Mouse (Mus musculus) thymus, postnatal 4 days (tissue): Measurements from ENCODE around the gene Cox8c.

Experiments used
- DNase-seq: peaks from one replicate; pipeline ENCODE4 v3.0.0; 2021

The Cox8c gene

GRCm38 (mm10) chr12:102899091-102899490 is at the start of gene Cox8c:
Gene Cox8c (plus strand): TSS chr12:102899316.
- DNase-seq: no peak

DNA sequence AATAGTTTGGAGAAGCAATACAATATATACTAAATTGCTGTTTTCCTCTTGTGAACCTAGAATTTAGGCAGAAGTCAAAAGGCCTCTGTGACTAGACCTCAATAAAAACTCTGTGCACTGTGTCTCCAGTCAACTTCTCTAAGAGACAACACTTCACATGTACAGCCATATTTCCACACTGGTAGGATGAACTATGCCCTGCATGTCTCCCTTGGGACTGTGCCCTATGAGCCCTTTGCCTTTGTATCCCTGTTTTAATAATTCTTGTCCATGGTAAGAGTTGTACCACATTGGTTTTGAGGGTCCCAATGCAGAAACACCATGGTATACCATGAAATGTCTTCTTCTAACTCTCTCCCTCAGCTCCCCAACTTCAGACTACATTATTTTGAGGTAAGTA is 38.3 kb upstream of the Cox8c start:
- DNase-seq: no peak

- DNase-seq: no peak
Observed at GRCm38 (mm10) chr12:102869802-102870201, 29.3 kb upstream of the Cox8c start.

- DNase-seq: no peak
Observed at GRCm38 (mm10) chr12:102870527-102870926, 28.6 kb upstream of the Cox8c start.

GRCm38 (mm10) chr12:102877301-102878030 is 21.6 kb upstream of the Cox8c start:
- peak; percentile 68 for DNase-seq

- peak; percentile 99 for DNase-seq
Observed at GRCm38 (mm10) chr12:102878031-102878823, 20.9 kb upstream of the Cox8c start, which contains the start of gene Btbd7. Gene Btbd7 (minus strand): TSS chr12:102878471.

DNA sequence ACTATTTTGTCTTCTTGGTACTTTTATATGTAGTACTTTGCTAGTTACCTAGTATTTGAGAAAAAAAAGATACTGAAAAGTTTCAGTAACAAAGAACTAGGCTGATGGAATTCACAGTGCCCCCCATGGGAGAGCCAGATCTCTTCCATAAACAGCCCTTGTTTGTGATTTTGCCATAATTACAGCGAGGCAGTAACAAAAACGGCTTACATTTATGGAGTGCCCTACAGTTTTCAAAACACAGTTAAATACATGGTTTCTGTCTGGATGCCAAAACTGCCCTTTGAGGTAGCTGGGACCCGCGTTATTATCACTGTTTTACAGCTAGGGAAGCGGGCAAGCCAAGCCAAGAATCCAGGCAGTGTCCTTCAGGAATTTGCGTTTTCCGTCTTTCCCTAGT is 20.2 kb upstream of the Cox8c start:
- DNase-seq: no peak

GRCm38 (mm10) chr12:102885735-102886134 is 13.4 kb upstream of the Cox8c start:
- peak; percentile 60 for DNase-seq

GRCm38 (mm10) chr12:102887366-102887765 is 11.8 kb upstream of the Cox8c start:
- no peak for DNase-seq

- DNase-seq: no peak
Observed at GRCm38 (mm10) chr12:102888568-102888967, 10.5 kb upstream of the Cox8c start.

DNA sequence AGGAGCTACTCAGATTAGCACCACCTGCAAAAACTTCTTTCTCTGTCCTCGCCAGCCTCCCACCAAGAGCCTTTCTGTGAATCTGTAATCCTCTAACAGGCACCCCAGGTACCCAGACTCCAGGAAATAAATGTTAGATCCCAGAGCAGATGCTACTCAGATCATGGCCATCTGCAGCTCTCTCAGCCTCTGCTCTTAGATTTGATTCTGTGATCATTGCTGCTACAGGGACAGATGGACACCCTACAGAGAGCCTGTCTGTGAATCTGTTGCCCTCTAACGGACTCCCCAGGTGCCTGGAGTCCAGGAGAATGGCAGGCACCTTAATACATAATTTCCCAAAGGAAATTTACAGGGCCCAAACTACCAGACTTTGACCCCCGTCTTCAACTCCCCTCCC is 9.1 kb downstream of the Cox8c start:
- no peak for DNase-seq

DNA sequence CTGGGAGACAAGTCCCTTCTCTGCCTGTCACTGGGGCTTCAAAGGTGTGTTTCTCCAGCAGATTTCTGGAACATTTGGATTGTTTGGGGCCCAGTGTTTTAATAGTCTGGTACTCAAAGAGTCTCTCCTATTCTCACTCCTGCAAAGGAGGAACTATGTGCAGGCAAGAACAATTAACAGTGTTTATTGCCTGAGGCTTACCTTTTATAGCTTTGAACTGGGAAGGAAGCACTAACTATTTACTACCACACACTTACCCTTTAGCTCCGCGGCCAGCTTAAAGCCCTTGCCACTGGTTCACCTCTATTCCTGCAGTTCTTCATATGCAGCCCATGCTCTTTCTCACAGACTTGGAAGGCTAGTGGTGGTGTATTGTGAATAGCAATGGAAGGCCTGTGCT is 17.0 kb downstream of the Cox8c start:
- DNase-seq: no peak

DNA sequence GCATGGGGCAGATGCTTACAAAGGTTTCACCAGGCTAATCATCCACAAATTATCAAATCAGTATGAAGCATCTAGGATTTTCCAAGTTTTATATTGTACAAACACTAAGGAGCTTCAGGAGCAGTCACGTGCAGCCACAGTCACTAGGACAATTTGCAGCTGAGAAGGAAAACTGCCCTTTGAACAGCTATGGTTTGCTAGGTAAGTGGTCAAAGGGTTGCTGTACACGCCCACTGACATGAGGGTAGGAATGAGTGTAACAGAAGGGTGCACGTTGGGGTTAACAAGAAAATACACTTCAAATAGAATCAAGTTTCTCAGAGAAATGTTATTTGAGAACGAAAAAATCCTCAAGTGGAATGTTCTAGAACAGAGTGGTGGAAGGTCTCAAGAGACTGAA is 30.6 kb downstream of the Cox8c start:
- DNase-seq: no peak

DNA sequence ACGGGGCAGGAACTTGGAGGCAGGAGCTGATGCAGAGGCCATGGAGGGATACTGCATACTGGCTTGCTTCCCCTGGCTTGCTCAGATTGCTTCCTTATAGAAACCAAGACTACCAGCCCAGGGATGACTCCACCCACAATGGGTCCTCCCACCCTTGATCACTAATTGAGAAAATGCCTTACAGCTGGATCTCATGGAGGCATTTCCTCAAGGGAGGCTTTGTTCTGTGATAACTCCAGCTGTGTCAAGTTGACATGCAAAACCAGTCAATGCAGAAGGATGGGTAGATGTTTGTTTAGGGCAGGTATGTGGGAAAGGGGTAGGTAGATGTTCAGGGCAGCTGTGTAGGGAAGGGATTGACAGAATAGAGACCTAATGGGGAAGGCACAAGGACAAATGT is 31.2 kb downstream of the Cox8c start:
- no peak for DNase-seq

GRCm38 (mm10) chr12:102930789-102931188 is 31.7 kb downstream of the Cox8c start:
- DNase-seq: no peak

DNA sequence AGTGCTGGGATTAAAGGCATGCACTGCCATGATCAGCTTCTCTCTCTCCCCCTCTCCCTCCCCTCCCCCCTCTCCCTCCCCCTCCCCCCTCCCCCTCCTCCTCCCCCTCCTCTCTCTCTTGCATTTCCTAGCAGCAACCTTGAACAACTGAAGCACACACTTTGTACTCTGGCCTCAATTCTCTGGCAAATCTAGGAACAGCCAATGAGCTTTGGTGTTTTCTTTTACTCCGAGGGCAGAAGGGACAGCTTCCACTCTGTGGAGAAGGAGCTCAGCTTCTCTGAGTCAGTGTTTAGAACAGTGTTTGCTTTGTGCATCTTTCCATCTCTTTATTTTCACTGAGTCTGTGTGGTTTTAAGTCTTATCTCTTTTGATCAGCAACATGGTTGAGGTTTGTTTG is 36.8 kb downstream of the Cox8c start:
- DNase-seq: no peak

GRCm38 (mm10) chr12:102945571-102945970 is 46.5 kb downstream of the Cox8c start:
- DNase-seq: no peak

DNA sequence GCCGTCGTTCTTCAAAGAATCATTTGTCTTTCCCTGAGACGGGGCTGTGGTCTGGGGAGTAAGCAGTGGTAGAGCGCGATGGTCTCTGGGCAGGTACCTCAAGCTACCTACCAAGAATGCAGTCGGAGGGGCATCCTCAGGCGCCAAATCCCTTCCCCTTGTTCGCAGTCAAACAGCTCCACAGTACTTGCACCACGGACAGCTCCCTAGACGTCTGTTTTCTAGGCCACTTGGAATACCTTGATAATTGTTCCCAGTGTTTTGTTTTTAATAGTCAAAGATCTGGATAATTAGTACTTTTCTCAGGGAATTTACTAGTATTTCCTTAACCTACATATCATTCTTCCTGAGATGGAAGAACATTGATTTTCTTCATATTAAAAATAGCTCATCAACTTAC is 48.7 kb downstream of the Cox8c start:
- DNase-seq: no peak

DNA sequence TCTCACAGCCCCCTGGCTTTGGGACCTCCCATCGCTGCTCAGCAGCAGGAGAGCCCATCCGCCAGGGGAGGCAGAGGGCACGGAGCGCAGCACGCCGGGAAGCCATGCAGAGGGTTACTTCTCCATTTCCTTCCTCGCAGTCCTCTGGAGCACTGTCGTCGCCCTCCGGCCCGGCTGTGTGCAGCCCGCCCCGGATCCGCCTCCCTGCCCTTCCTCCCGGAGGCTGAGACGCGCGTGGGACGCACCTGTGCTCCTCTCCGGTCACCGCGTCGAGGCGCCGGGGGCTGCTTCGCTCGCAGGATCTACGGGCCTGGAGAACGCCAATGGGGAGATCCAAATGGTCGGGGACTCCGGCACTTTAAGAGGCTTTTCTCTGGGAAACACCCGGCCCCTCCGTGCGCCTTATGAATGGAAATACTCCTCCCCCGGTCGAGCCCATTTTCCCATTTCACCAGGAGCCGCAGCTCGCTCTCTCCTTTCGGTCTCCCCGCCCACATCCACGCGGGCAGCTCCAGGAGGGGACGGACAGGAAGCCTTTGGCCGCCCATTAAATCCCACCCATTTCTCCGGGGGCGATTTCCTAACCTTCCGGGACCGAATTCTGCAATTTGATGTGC is 49.8 kb downstream of the Cox8c start, which contains the start of gene Unc79:
Unc79 (plus strand) TSS at position 82 of the 617 bp plus-strand sequence.
- DNase-seq: peak; percentile 30

DNA sequence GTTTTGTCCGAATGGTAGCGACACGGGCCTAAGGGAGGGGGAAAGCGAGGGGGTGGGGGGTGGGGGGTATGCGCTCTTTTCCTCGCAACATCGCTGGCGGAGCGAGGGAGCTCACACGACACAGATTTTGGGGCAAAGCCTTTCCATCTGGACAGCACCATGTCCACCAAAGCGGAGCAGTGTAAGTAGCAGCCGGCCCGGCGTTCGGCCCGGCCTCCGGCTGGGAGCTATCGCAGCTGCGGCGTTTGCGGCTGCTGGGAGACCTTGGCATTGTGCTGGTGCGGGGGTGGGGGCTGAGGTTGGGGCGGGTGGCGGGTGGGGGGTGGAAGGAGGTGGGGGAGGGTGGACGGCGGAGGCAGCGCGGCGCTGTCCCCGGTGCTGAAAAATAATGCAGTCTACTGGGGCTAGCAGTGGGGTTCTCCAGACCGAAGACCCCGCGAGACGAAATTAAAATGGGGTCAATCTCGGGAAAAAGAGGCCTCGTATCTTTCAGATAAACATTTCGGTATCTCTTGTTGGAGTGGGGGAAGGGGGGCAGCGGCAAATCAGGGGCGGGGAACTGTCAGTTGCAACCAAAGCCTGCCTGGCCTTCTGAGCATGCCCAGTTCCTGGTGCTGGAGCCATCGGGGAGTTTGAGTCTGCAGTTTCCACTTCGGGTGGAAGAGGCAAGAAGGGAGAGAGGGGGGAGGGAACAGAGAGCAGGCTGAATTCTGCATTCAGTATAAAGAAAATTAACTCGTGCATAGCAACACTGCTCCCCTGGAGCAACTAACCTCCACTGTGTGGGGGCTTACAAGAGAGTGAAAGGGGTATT is 50.5 kb downstream of the Cox8c start:
- peak; percentile 69 for DNase-seq
